In genomic region chr3:140973519-140973918, GRCm38 (mm10) we compare ENCODE assay signal across 15 mouse cellular contexts.
DNase-seq lines count a peak whose midpoint lies in the region; ATAC-seq and TF ChIP-seq lines count a peak whose summit lies in the region.
"Had no signal": no experiment of that assay in that cellular context is flagged by ENCODE, and none has a peak within 500 bp of the region (broad histone marks: within the 10 kb centered on the region; RNA-seq: fewer than 3 reads in every experiment).

No protein-coding gene starts in this region.

- no peak for ATAC-seq in cerebellum, adult (ENCODE audit: insufficient number of reproducible peaks, low FRiP score, low TSS enrichment)
- no peak for ATAC-seq in heart, postnatal 0 days (ENCODE audit: insufficient read depth, low read depth)
- 0 out of 2 replicates have a peak, but pooled peaks have one; percentile 43 for ATAC-seq in forebrain, embryonic 15.5 days (replicated peaks)
- no peak for ATAC-seq in erythroblast, adult 5-6 weeks (replicated peaks; ENCODE audit: low FRiP score, poor library complexity, severe bottlenecking)
- ATAC-seq in liver, postnatal 0 days: no peak
- ATAC-seq: intestine, postnatal 0 days had no signal

- in situ Hi-C loops in CH12.LX (cut with MboI; ENCODE audit: low pct_ligation_motif_present, low pct_unique_long_range_greater_than_20kb, low sequenced_read_pairs): no loop called here

- 20% methylated on average over 6 of the region's 6 CpGs for WGBS in heart, postnatal 0 days
- 39% methylated on average over 6 of the region's 6 CpGs for WGBS in forebrain, embryonic 15.5 days
- WGBS in liver, postnatal 0 days (ENCODE audit: insufficient replicate concordance): 39% methylated on average over 6 of the region's 6 CpGs

- no peak for TF ChIP-seq POLR2A in CH12.LX (IDR thresholded peaks at IDR 0.05; ENCODE audit: low read depth, low read length)

- no peak for TF ChIP-seq EP300 in heart, postnatal 0 days (IDR thresholded peaks at IDR 0.05; ENCODE audit: low read depth)
- TF ChIP-seq EP300 in CH12.LX (IDR thresholded peaks at IDR 0.05; ENCODE audit: low read length): no peak
- no peak for TF ChIP-seq EP300 in liver, postnatal 0 days (IDR thresholded peaks at IDR 0.05; ENCODE audit: low read depth)

- H3K27me3 ChIP-seq in heart, postnatal 0 days (ENCODE audit: control insufficient read depth, insufficient read depth, low read length): no peaks in the 10 kb centered on the region
- no peaks in the 10 kb centered on the region for H3K27me3 ChIP-seq in CH12.LX (replicated peaks)
- no peaks in the 10 kb centered on the region for H3K27me3 ChIP-seq in forebrain, embryonic 15.5 days
- no peaks in the 10 kb centered on the region for H3K27me3 ChIP-seq in liver, postnatal 0 days (ENCODE audit: insufficient read depth, low read length)

- no peak for TF ChIP-seq RAD21 in CH12.LX (IDR thresholded peaks at IDR 0.05; ENCODE audit: low read depth, low read length)

- TF ChIP-seq CTCF in heart, postnatal 0 days (IDR thresholded peaks at IDR 0.05; ENCODE audit: low read depth): no peak
- no peak for TF ChIP-seq CTCF in CH12.LX (conservative IDR thresholded peaks at IDR 0.05 in 1 of 2, IDR thresholded peaks at IDR 0.05 in 1 of 2; ENCODE audit: low read depth in 2 of 2, low read length in 2 of 2)
- no peak for TF ChIP-seq CTCF in liver, postnatal 0 days (IDR thresholded peaks at IDR 0.05; ENCODE audit: low read depth)

- no peaks in the 10 kb centered on the region for H3K9me3 ChIP-seq in heart, postnatal 0 days (replicated peaks; ENCODE audit: control insufficient read depth, low read length)
- no peaks in the 10 kb centered on the region for H3K9me3 ChIP-seq in CH12.LX (replicated peaks; ENCODE audit: low read length)
- no peaks in the 10 kb centered on the region for H3K9me3 ChIP-seq in forebrain, embryonic 15.5 days
- no peaks in the 10 kb centered on the region for H3K9me3 ChIP-seq in liver, postnatal 0 days (ENCODE audit: low read length)

- dilution Hi-C loops in CH12.LX (cut with MboI; ENCODE audit: extremely low pct_ligation_motif_present, extremely low pct_unique_long_range_greater_than_20kb, low sequenced_read_pairs): no loop called here

- no peaks in the 10 kb centered on the region for H3K79me2 ChIP-seq in CH12.LX (replicated peaks; ENCODE audit: control insufficient read depth, extremely low read depth, insufficient read depth, poor library complexity, severe bottlenecking)

- peak; percentile 14 to 27 for DNase-seq in cerebellum, postnatal 14 days
- no peak for DNase-seq in heart, postnatal 0 days (ENCODE audit: low spot score)
- no peak for DNase-seq in heart, adult 8-10 months (ENCODE audit: low spot score)
- no peak for DNase-seq in CH12.LX (ENCODE audit: extremely low read depth)
- DNase-seq in liver, postnatal 0 days: no peak
- DNase-seq: cerebellum, adult 18-20 months; lung, postnatal 4 days; right cerebral cortex, postnatal 25 days had no signal

- no peaks in the 10 kb centered on the region for H3K4me1 ChIP-seq in heart, postnatal 0 days (ENCODE audit: control insufficient read depth, insufficient read depth)
- peaks cover 3 to 7% of the 10 kb centered on the region in 2 experiments; a peak in 3 of 4 replicates for H3K4me1 ChIP-seq in CH12.LX (ENCODE audit: control insufficient read depth in 1 of 2, insufficient read depth in 2 of 2)
- H3K4me1 ChIP-seq in forebrain, embryonic 15.5 days: no peaks in the 10 kb centered on the region
- H3K4me1 ChIP-seq in liver, postnatal 0 days (ENCODE audit: insufficient read depth): no peaks in the 10 kb centered on the region

- H3K36me3 ChIP-seq in heart, postnatal 0 days (replicated peaks; ENCODE audit: control insufficient read depth, insufficient read depth, low read length): no peaks in the 10 kb centered on the region
- no peaks in the 10 kb centered on the region for H3K36me3 ChIP-seq in CH12.LX (replicated peaks in 1 of 2; ENCODE audit: control insufficient read depth in 1 of 2, insufficient read depth in 1 of 2, low read length in 1 of 2)
- H3K36me3 ChIP-seq in forebrain, embryonic 15.5 days: no peaks in the 10 kb centered on the region
- no peaks in the 10 kb centered on the region for H3K36me3 ChIP-seq in liver, postnatal 0 days (replicated peaks; ENCODE audit: insufficient read depth, low read length)

- peak overlapping the region; percentile 36; the same call in 1 of the 2 replicates for H3K4me2 ChIP-seq in heart, postnatal 0 days (ENCODE audit: low read depth, low read length)
- peak overlapping the region; percentile 69 for H3K4me2 ChIP-seq in CH12.LX (ENCODE audit: insufficient read depth, low read depth, poor library complexity, severe bottlenecking)
- no peak overlapping the region for H3K4me2 ChIP-seq in forebrain, embryonic 15.5 days (replicated peaks)
- H3K4me2 ChIP-seq in liver, postnatal 0 days (ENCODE audit: low read depth, low read length): no peak overlapping the region

- no peak overlapping the region for H3K9ac ChIP-seq in heart, postnatal 0 days (replicated peaks; ENCODE audit: low read depth, low read length)
- peak overlapping the region; percentile 3; the same call in 1 of the 2 replicates for H3K9ac ChIP-seq in CH12.LX (ENCODE audit: insufficient read depth, low read depth)
- H3K9ac ChIP-seq in forebrain, embryonic 15.5 days (replicated peaks): no peak overlapping the region
- no peak overlapping the region for H3K9ac ChIP-seq in liver, postnatal 0 days (replicated peaks)
- H3K9ac ChIP-seq: liver, embryonic 14.5 days had no signal

- no peak overlapping the region for H3K4me3 ChIP-seq in heart, postnatal 0 days (ENCODE audit: low read depth, low read length)
- H3K4me3 ChIP-seq in CH12.LX (replicated peaks in 1 of 3; ENCODE audit: low read depth in 2 of 3, low read length in 2 of 3, poor library complexity in 1 of 3): peak overlapping the region in 2 of 3 experiments; percentile 4 to 26
- H3K4me3 ChIP-seq in forebrain, embryonic 15.5 days: no peak overlapping the region
- no peak overlapping the region for H3K4me3 ChIP-seq in liver, postnatal 0 days (ENCODE audit: low read depth, low read length)
- H3K4me3 ChIP-seq: left cerebral cortex, adult 2 months had no signal

- H3K27ac ChIP-seq in heart, postnatal 0 days (ENCODE audit: low read depth): no peak overlapping the region
- H3K27ac ChIP-seq in CH12.LX (ENCODE audit: insufficient read depth, low read depth): no peak overlapping the region
- H3K27ac ChIP-seq in forebrain, embryonic 15.5 days (replicated peaks): no peak overlapping the region
- no peak overlapping the region for H3K27ac ChIP-seq in liver, postnatal 0 days (ENCODE audit: low read depth)
- H3K27ac ChIP-seq: kidney, postnatal 0 days; left cerebral cortex, adult 2 months; liver, embryonic 14.5 days had no signal

TF ChIP-seq in CH12.LX, 34 proteins besides CTCF, POLR2A, EP300 and RAD21:
- TF ChIP-seq MYC (IDR thresholded peaks at IDR 0.05; ENCODE audit: low read depth, low read length): no peak
- no peak for TF ChIP-seq UBTF (IDR thresholded peaks at IDR 0.05; ENCODE audit: low read depth, low read length)
- TF ChIP-seq SMC3 (IDR thresholded peaks at IDR 0.05; ENCODE audit: low read depth, low read length): no peak
- no peak for TF ChIP-seq ELF1 (IDR thresholded peaks at IDR 0.05; ENCODE audit: low read depth, low read length)

Comparison
In these comparisons a context has a peak if more than half of its experiments do, and no peak if none do; other contexts are left out.
1. DNase-seq: peak in cerebellum, postnatal 14 days (2 of 2); none in heart, postnatal 0 days (single experiment), heart, adult 8-10 months (single experiment), CH12.LX (single experiment) and liver, postnatal 0 days (single experiment).
2. H3K4me2 ChIP-seq: peak in heart, postnatal 0 days (single experiment) and CH12.LX (single experiment); none in forebrain, embryonic 15.5 days (single experiment) and liver, postnatal 0 days (single experiment).
3. H3K4me3 ChIP-seq: peak in CH12.LX (2 of 3); none in heart, postnatal 0 days (single experiment), forebrain, embryonic 15.5 days (single experiment) and liver, postnatal 0 days (single experiment).